Mouse (Mus musculus): ENCODE measurements around the gene Map2.

DNA sequence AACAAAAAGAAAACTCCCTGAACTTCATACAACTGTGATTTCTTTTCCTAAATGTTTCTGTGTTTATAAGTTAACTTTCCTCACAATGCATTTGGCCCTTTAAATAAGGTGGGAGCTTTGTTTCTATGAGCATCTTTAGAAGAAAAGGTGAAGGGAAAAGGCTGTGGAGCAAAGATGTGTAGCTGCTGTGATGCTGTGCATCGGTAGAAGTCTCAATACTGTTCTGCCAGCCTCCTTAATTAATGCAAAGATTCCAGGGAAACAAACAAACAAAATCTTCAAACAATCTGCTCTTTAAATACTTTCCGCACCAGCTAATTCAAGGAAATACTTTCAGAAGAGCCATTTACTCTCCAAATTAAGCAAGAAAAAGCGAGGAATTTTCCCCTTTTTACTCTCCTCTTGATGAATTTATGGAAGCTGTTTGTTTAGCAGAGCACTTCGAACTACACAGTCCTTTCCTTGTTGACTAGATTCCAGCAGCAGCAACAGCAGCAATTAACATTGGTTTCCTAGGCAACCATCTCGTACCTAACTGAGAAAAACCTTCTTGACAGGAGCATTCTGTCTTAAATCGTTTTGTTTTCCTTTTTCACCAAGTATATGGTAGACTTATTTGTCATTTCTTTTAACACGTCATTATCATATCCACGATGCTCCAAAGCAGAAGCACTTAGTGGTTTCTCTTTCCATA lies 220.0 kb downstream of the Map2 start:
- no peak for TF ChIP-seq CTCF (IDR thresholded peaks at IDR 0.05; ENCODE audit: low read depth, low read length)
- no peak for TF ChIP-seq POLR2A (IDR thresholded peaks at IDR 0.05; ENCODE audit: insufficient read depth, low read length)
- no peak for TF ChIP-seq EP300 (IDR thresholded peaks at IDR 0.05; ENCODE audit: insufficient read depth, low read depth, low read length)

All from ES-Bruce4 (cell line).